Mouse (Mus musculus): ENCODE results near the gene Gpr155.

Gene Gpr155

GRCm38 (mm10) chr2:73317426-73317825 is 68.9 kb downstream of the Gpr155 start:
- no peak for DNase-seq

- DNase-seq: no peak
Measured at GRCm38 (mm10) chr2:73314311-73314710, 72.1 kb downstream of the Gpr155 start.

GRCm38 (mm10) chr2:73313117-73313501 is 73.3 kb downstream of the Gpr155 start:
- peak; percentile 52 for DNase-seq

DNA sequence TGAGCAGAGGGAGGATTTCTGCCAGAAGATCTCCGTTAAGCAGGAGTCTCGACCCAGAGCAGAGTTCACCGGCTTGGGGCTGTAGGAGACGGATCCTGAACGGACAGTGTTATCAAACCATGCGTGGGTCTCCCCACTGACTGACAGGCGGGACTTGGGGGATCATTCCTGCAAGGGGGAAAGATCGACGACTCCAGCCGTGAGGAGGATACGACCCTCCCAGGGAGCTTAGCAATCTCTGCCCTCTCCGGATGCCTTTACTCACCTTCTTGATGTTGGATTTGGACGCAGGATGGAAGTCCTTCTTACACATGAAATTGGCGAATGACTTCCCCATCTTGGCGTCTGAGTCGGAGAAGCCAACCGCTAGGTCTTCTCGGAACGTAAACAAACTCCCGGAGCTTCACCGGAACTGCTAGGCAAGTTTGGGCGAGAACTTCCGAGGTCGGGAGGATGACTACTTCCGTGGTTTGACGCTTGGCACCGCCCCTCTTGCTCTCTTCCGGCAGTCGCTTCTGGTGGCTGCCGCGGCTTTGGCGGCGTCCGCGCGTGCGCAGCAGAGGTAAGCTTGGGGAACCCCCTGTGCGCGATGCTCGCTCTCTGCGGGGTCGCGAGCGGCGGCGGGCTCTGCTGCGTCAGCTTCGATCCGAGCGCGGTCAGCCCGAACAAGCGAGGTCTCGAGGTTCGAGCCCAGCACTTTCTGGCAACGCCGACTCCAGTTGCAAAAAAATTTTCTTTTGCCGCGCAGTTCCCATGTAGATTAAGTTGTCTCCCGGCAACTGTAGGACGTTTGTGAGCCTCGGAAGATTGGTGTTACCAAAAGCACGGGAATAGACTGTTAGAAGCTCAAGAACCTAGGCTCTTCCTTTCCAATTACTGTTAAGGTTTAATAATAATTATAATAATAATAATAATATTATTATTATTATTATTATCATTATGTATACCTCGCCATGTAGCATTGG is 73.9 kb downstream of the Gpr155 start, which contains the start of the genes Scrn3 and Cir1:
Scrn3 (plus strand) TSS at position 450 of the 965 bp plus-strand sequence.
Cir1 (minus strand) TSS at position 550 of the 965 bp plus-strand sequence.
- peak; percentile 97 for DNase-seq

GRCm38 (mm10) chr2:73306006-73306405 is 80.4 kb downstream of the Gpr155 start:
- DNase-seq: no peak

GRCm38 (mm10) chr2:73304506-73304905 is 81.9 kb downstream of the Gpr155 start:
- no peak for DNase-seq

DNA sequence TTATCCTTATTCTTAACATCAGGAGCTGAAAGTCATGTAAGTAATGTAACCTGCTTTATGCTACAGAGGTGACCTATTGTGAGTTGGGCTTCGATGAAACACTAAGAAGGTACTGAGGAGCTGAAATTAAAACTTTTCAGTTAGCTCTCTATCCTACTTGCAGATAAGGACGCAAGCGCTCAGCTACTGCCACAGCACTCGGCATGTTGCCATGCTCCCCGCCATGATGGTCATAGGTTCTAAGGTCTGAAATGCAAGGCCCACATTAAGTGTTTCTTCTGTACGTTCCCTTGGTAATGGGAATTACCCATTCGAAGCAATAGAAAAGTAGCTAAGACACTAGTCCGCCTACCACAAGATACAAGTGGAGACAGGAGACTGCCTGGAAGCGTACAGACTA is 83.7 kb downstream of the Gpr155 start:
- no peak for DNase-seq

DNA sequence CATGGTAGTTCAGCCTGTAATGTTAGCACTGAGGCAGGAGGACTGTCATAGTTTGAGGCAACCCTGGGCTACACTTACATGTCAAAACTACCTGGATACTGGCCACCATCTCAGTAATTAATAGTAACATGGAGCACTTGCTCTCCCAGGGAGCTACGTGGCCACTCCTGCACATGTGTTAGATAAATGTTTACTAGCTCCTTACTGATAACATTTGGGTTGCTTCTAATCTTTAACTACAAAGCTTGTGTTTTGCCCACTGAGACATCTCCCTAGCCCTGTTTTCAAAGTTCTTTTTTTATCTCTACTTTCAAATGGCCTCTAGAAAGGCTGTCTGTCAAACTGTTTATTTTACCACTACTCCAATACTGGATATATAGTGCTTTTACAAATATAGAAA is 84.4 kb downstream of the Gpr155 start:
- peak; percentile 60 for DNase-seq

DNA sequence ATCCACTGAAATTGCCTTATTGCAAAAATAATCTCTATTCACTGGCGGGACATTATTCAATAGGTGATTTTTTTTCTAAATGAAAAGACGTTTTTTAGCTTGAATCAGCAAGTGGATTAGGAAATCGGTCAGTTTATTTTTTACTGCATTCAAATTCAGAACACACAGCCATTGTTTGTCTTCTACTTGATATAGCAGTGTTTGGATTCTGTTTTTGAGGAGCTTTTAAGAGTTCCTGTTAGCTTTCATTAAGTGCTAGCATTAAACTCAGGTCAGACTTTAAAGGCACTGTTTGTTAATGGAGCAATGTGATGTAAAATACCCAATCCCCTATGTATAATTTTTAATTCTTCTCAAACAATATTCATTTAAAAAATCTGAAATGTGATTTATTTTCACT is 87.5 kb downstream of the Gpr155 start:
- no peak for DNase-seq

GRCm38 (mm10) chr2:73298154-73298553 is 88.2 kb downstream of the Gpr155 start:
- peak; percentile 20 for DNase-seq

DNA sequence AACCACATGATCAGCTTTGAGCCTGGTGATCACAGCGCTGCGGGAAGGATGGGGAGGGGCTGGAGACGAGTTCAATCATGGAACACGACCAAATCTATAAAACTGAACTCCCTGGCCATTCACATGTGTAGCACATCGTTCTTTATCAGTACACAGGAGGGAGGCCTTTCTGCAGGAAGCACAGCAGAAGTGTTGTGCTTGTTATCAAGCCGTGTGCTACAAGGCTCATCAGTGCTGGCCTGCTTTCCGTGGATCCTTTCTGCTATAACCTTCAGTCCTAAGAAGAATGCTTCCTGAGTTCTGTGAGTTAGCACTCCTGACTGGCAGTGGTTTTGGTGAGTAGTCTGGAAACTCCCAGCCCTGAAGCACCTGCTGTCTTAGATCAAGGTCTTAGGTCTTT is 91.3 kb downstream of the Gpr155 start:
- DNase-seq: peak; percentile 8

Measured in liver (tissue).